Mouse (Mus musculus): ENCODE results near the gene Grn. TPM values are rescaled to one million over a fixed set of nuclear protein-coding genes. Genes with fewer than 3 reads are reported as not detected.

The Grn gene
- polyA plus RNA-seq, 1 experiment from 2014 or later: 94.8 TPM

Small RNAs within 50 kb of the gene (microRNA-seq; reads per million reads assigned to microRNA genes)
- not detected for gene Mir6930

Other genes starting within 250 kb of the Grn start
- gene Lsm12, start 245.0 kb upstream of the Grn start, polyA plus RNA-seq (2015; fragmentation: Nextera tagmentation; extraction: Ambion mirVana): 51.4 and 70.3 TPM in 2 replicates
- gene G6pc3, start 240.7 kb upstream of the Grn start, polyA plus RNA-seq (2015; fragmentation: Nextera tagmentation; extraction: Ambion mirVana): 8.2 and 8.8 TPM in 2 replicates
- gene Hdac5, start 200.1 kb upstream of the Grn start, polyA plus RNA-seq (2015; fragmentation: Nextera tagmentation; extraction: Ambion mirVana): 17.3 and 17.5 TPM in 2 replicates
- 14.1 and 15.3 TPM in 2 replicates for gene BC030867, start 181.4 kb upstream of the Grn start, polyA plus RNA-seq (2015; fragmentation: Nextera tagmentation; extraction: Ambion mirVana)
- gene Asb16, start 161.6 kb upstream of the Grn start, polyA plus RNA-seq (2015; fragmentation: Nextera tagmentation; extraction: Ambion mirVana): 0.05 and 0.06 TPM in 2 replicates
- gene Tmub2, start 145.4 kb upstream of the Grn start, polyA plus RNA-seq (2015; fragmentation: Nextera tagmentation; extraction: Ambion mirVana): 26.1 and 28.9 TPM in 2 replicates
- 3.8 and 4.6 TPM in 2 replicates for gene Atxn7l3, start 133.7 kb upstream of the Grn start, polyA plus RNA-seq (2015; fragmentation: Nextera tagmentation; extraction: Ambion mirVana)
- gene Ubtf, start 110.6 kb upstream of the Grn start, polyA plus RNA-seq (2015; fragmentation: Nextera tagmentation; extraction: Ambion mirVana): 50.9 and 55.2 TPM in 2 replicates
- gene Slc4a1, start 64.1 kb upstream of the Grn start, polyA plus RNA-seq (2015; fragmentation: Nextera tagmentation; extraction: Ambion mirVana): 1,073 and 1,204 TPM in 2 replicates
- gene Rundc3a, start 36.9 kb upstream of the Grn start, polyA plus RNA-seq (2015; fragmentation: Nextera tagmentation; extraction: Ambion mirVana): 2.2 and 2.4 TPM in 2 replicates
- 451 and 525 TPM in 2 replicates for gene Slc25a39, start 22.4 kb upstream of the Grn start, polyA plus RNA-seq (2015; fragmentation: Nextera tagmentation; extraction: Ambion mirVana)
- 0.28 and 0.61 TPM in 2 replicates for gene Fam171a2, start 17.4 kb downstream of the Grn start, polyA plus RNA-seq (2015; fragmentation: Nextera tagmentation; extraction: Ambion mirVana)
- gene Itga2b, start 39.8 kb downstream of the Grn start, polyA plus RNA-seq (2015; fragmentation: Nextera tagmentation; extraction: Ambion mirVana): 26.9 and 35.1 TPM in 2 replicates
- 20.1 and 20.8 TPM in 2 replicates for gene Gpatch8, start 126.1 kb downstream of the Grn start, polyA plus RNA-seq (2015; fragmentation: Nextera tagmentation; extraction: Ambion mirVana)
- 0.22 and 0.29 TPM in 2 replicates for gene Gm11627, start 149.1 kb downstream of the Grn start, polyA plus RNA-seq (2015; fragmentation: Nextera tagmentation; extraction: Ambion mirVana)
- 0.41 and 0.60 TPM in 2 replicates for gene Fzd2, start 174.1 kb downstream of the Grn start, polyA plus RNA-seq (2015; fragmentation: Nextera tagmentation; extraction: Ambion mirVana)
- gene Meioc, start 233.4 kb downstream of the Grn start, polyA plus RNA-seq (2015; fragmentation: Nextera tagmentation; extraction: Ambion mirVana): 0.09 TPM in 1 of 2 replicates, not detected in the other

Measured in liver, embryonic 15.5 days (tissue).